Mouse (Mus musculus) kidney, adult 2 months (tissue): ENCODE results near the gene Eif3c. TPM values are rescaled to one million over a fixed set of nuclear protein-coding genes. Genes with fewer than 3 reads are reported as not detected.

Experiments used
- DNase-seq: peaks from one replicate; pipeline ENCODE4 v3.0.0; 2021
- H3K27ac ChIP-seq: fragments of 200-500 bp; 2 replicates; pipeline ENCODE4 v1.5.1; 2012; ENCODE audit warnings: low read depth, low read length, control low read depth, inconsistent platforms; ENCODE audit not compliant: insufficient read depth
- H3K27me3 ChIP-seq: fragments of 200-500 bp; replicated peaks from 2 replicates; pipeline ENCODE4 v1.6.1; 2012; ENCODE audit warnings: mild to moderate bottlenecking, moderate library complexity, low read length, inconsistent platforms; ENCODE audit not compliant: control insufficient read depth, insufficient read depth
- H3K36me3 ChIP-seq: fragments of 200-500 bp; 2 replicates; pipeline ENCODE4 v1.6.1; 2012; ENCODE audit warnings: mild to moderate bottlenecking, moderate library complexity, low read length, inconsistent platforms; ENCODE audit not compliant: control insufficient read depth, insufficient read depth
- H3K4me1 ChIP-seq: fragments of 200-500 bp; 2 replicates; pipeline ENCODE4 v1.6.1; 2011; ENCODE audit warnings: low read length; ENCODE audit not compliant: control insufficient read depth, insufficient read depth
- H3K4me3 ChIP-seq: fragments of 200-500 bp; 2 replicates; pipeline ENCODE4 v1.5.1; 2011; ENCODE audit warnings: mild to moderate bottlenecking, low read depth, low read length, control low read depth; ENCODE audit not compliant: insufficient read depth
- CTCF ChIP-seq: fragments of 200-500 bp; conservative IDR thresholded peaks from 2 replicates; pipeline ENCODE4 v1.5.1; 2011; ENCODE audit warnings: low read depth, mild to moderate bottlenecking, control low read depth, low read length, moderate library complexity, mixed read lengths; ENCODE audit not compliant: insufficient read depth, insufficient read length
- POLR2A ChIP-seq: fragments of 200-500 bp; IDR thresholded peaks from one replicate; pipeline ENCODE4 v1.6.1; 2011; ENCODE audit warnings: low read depth, low read length, control low read depth
- WGBS: fragments of 180-500 bp; shearing (Covaris S2); methylation state at CpG from one replicate; pipeline ENCODE4 v1.1.7; 2018; 5-methylcytosine and 5-hydroxymethylcytosine counted together
- polyA plus RNA-seq: library from polyadenylated mRNA; depleted of rRNA; stranded (reverse); fragments of >200 nt; gene quantifications from 2 replicates; pipeline ENCODE4 v1.2.3, GENCODE M21; 2012; rRNA removed

Gene Eif3c
- 105 TPM in 2 replicates for polyA plus RNA-seq

GRCm38 (mm10) chr7:126566094-126566765 is at the start of gene Eif3c:
Gene Eif3c (minus strand): TSS chr7:126566411.
- no peaks in the 10 kb centered on the region for H3K27me3 ChIP-seq
- peak within 1 kb of the TSS; percentile 72 for H3K27ac ChIP-seq
- peak; percentile 95 for DNase-seq
- peak within 1 kb of the TSS; percentile 97 for H3K4me3 ChIP-seq
- WGBS = under 1% methylated on average over 46 of the region's 46 CpGs
- H3K36me3 ChIP-seq = peaks cover 5% of the 10 kb centered on the region; the same call in 1 of the 2 replicates
- peak; percentile 51 for TF ChIP-seq POLR2A
- no peak for TF ChIP-seq CTCF
- peaks cover 3% of the 10 kb centered on the region; the same call in 1 of the 2 replicates for H3K4me1 ChIP-seq

GRCm38 (mm10) chr7:126612736-126613135 is 46.5 kb upstream of the Eif3c start:
- no peak overlapping the region for H3K27ac ChIP-seq
- TF ChIP-seq CTCF (no peak), POLR2A (no peak)
- 80% methylated on average over 3 of the region's 3 CpGs for WGBS

GRCm38 (mm10) chr7:126607796-126608195 is 41.6 kb upstream of the Eif3c start:
- no peaks in the 10 kb centered on the region for H3K27me3 ChIP-seq
- H3K4me1 ChIP-seq = no peaks in the 10 kb centered on the region
- H3K27ac ChIP-seq = no peak overlapping the region
- no peak for DNase-seq
- no peak overlapping the region for H3K4me3 ChIP-seq
- TF ChIP-seq POLR2A = no peak
- WGBS = 85% methylated on average over 5 of the region's 5 CpGs
- no peaks in the 10 kb centered on the region for H3K36me3 ChIP-seq

More at GRCm38 (mm10) chr7:126612736-126613135, 46.5 kb upstream of the Eif3c start:
- DNase-seq = no peak
- Histone ChIP-seq H3K4me1 (no peaks in the 10 kb centered on the region), H3K27me3 (no peaks in the 10 kb centered on the region), H3K4me3 (no peak overlapping the region), H3K36me3 (no peaks in the 10 kb centered on the region)

GRCm38 (mm10) chr7:126607064-126607463 is 40.9 kb upstream of the Eif3c start:
- WGBS = 87% methylated on average over 3 of the region's 3 CpGs

GRCm38 (mm10) chr7:126606611-126607010 is 40.4 kb upstream of the Eif3c start:
- no peak overlapping the region for H3K27ac ChIP-seq
- TF ChIP-seq CTCF (no peak), POLR2A (no peak)
- H3K36me3 ChIP-seq = no peaks in the 10 kb centered on the region
- 68% methylated on average over 5 of the region's 5 CpGs for WGBS
- no peaks in the 10 kb centered on the region for H3K4me1 ChIP-seq
- H3K4me3 ChIP-seq = no peak overlapping the region
- no peaks in the 10 kb centered on the region for H3K27me3 ChIP-seq
- no peak for DNase-seq

More at GRCm38 (mm10) chr7:126607064-126607463, 40.9 kb upstream of the Eif3c start:
- H3K4me3 ChIP-seq = no peak overlapping the region
- H3K36me3 ChIP-seq = no peaks in the 10 kb centered on the region
- DNase-seq = peak; percentile 48
- no peak overlapping the region for H3K27ac ChIP-seq
- no peaks in the 10 kb centered on the region for H3K27me3 ChIP-seq
- TF ChIP-seq POLR2A (no peak), CTCF (no peak)
- no peaks in the 10 kb centered on the region for H3K4me1 ChIP-seq

GRCm38 (mm10) chr7:126602650-126603049 is 36.4 kb upstream of the Eif3c start:
- H3K36me3 ChIP-seq = no peaks in the 10 kb centered on the region
- DNase-seq = no peak
- H3K27me3 ChIP-seq = no peaks in the 10 kb centered on the region
- no peaks in the 10 kb centered on the region for H3K4me1 ChIP-seq
- H3K4me3 ChIP-seq = no peak overlapping the region
- no peak overlapping the region for H3K27ac ChIP-seq
- WGBS = 88% methylated on average over 3 of the region's 3 CpGs
- TF ChIP-seq POLR2A = no peak
- no peak for TF ChIP-seq CTCF

DNA sequence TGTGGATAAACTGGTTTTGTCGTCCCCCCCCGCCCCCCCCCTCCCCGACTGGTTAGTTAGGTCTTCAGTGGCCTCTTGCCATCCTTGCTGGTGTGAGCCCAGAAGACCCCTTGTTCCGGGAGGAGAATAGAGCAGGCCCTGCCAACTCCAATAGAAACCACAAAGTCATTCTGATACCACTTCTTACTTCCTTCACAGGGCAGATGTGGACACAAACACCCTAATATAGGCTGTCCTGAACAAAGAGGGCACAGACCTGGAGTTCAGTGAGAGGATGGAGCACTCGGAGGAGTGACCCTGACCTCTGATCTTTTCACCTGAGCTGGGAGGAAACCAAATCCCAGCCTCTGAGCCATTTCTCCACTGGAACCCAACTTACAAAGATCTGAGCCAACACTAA is 35.7 kb upstream of the Eif3c start:
- Histone ChIP-seq H3K4me1 (no peaks in the 10 kb centered on the region), H3K27me3 (no peaks in the 10 kb centered on the region), H3K27ac (no peak overlapping the region), H3K4me3 (no peak overlapping the region), H3K36me3 (no peaks in the 10 kb centered on the region)
- TF ChIP-seq CTCF = no peak
- 32% methylated on average over 5 of the region's 5 CpGs for WGBS
- DNase-seq = no peak

DNA sequence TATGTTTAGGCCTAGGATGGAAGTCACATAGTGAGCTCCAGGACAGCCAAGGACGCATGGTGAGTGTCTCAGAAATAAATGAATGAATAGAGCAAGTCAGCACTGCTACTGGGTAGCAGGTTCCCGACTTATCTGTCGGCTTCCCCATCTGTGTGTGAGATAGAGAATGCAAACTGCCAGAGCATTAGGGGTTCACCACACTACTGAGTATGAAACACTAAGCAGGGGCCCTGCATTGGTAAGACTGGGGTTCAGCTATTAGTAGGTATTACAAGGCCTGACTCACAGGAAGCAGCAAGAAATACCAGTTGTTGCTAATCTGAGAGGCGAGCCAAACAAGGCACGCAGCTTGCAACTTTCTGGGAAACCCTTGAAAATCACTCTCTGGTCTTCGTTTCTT is 32.7 kb upstream of the Eif3c start:
- 85% methylated on average over 6 of the region's 6 CpGs for WGBS
- Histone ChIP-seq H3K4me3 (no peak overlapping the region), H3K27ac (no peak overlapping the region), H3K4me1 (no peaks in the 10 kb centered on the region), H3K36me3 (no peaks in the 10 kb centered on the region), H3K27me3 (no peaks in the 10 kb centered on the region)
- no peak for DNase-seq
- no peak for TF ChIP-seq POLR2A
